Mouse (Mus musculus) liver, embryonic 15.5 days (tissue): Measurements from ENCODE around the gene Pla2g3. TPM values are rescaled to one million over a fixed set of nuclear protein-coding genes. Genes with fewer than 3 reads are reported as not detected.

Source experiments
- ATAC-seq: fragments of 200-750 bp; cut with Nextera tagmentation; 2 replicates; pipeline ENCODE4 v1.8.0; 2017; ENCODE audit warnings: moderate number of reproducible peaks, mild to moderate bottlenecking, moderate library complexity; ENCODE audit not compliant: insufficient read depth
- H3K27ac ChIP-seq: fragments of 300-500 bp; sonication (generic); replicated peaks from 2 replicates; pipeline ENCODE4 v1.5.1; 2015; ENCODE audit warnings: mild to moderate bottlenecking, inconsistent platforms
- H3K27me3 ChIP-seq: fragments of 300-500 bp; sonication (generic); 2 replicates; pipeline ENCODE4 v1.6.1; 2015; ENCODE audit warnings: mild to moderate bottlenecking, inconsistent platforms
- H3K36me3 ChIP-seq: fragments of 300-500 bp; sonication (generic); replicated peaks from 2 replicates; pipeline ENCODE4 v1.6.1; 2015; ENCODE audit warnings: moderate library complexity, mild to moderate bottlenecking, inconsistent platforms
- H3K4me1 ChIP-seq: fragments of 300-500 bp; sonication (generic); replicated peaks from 2 replicates; pipeline ENCODE4 v1.6.1; 2015; ENCODE audit warnings: inconsistent platforms
- H3K4me2 ChIP-seq: fragments of 300-500 bp; sonication (generic); 2 replicates; pipeline ENCODE4 v1.6.1; 2015; ENCODE audit warnings: moderate library complexity, mild to moderate bottlenecking, inconsistent platforms
- H3K4me3 ChIP-seq: fragments of 300-500 bp; sonication (generic); replicated peaks from 2 replicates; pipeline ENCODE4 v1.5.1; 2015; ENCODE audit warnings: mild to moderate bottlenecking, inconsistent platforms
- H3K9ac ChIP-seq: fragments of 300-500 bp; sonication (generic); 2 replicates; pipeline ENCODE4 v1.6.1; 2015; ENCODE audit warnings: moderate library complexity, mild to moderate bottlenecking, inconsistent platforms
- H3K9me3 ChIP-seq: fragments of 300-500 bp; sonication (generic); replicated peaks from 2 replicates; pipeline ENCODE4 v1.6.1; 2016; ENCODE audit warnings: inconsistent platforms
- WGBS: fragments of 180-500 bp; shearing (Covaris S2); methylation state at CpG from one replicate; pipeline ENCODE4 v1.1.7; 2015; ENCODE audit warnings: mixed read lengths; ENCODE audit not compliant: insufficient replicate concordance; 5-methylcytosine and 5-hydroxymethylcytosine counted together
- polyA plus RNA-seq: library from polyadenylated mRNA; unstranded; fragments of >200 nt; fragmentation: Nextera tagmentation; extraction: Ambion mirVana; gene quantifications from 2 replicates; pipeline ENCODE4 v1.2.1, GENCODE M21; 2015

Gene Pla2g3
- polyA plus RNA-seq, 1 experiment from 2014 or later: 0.06 TPM

DNA sequence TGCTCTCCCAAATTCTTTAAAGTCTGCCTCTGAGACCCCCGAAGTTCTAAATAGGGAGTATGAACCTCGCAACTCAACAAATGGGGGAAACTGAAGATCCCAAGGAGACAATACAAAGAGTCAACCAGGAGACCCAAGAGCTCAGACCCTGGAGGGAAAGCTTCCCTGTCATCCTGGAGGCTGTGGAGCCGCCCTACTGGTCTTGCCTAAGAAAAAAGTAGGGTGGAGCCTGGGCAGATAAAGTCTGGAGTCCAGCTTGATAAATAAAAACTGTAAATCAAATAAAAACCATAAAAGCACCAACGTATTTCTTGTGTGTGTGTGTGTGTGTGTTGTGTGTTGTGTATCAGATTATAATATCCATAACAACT, 51.7 kb downstream of the Pla2g3 start:
- Histone ChIP-seq H3K9me3 (no peaks in the 10 kb centered on the region), H3K27ac (no peak overlapping the region), H3K4me2 (peak overlapping the region; percentile 77), H3K36me3 (no peaks in the 10 kb centered on the region), H3K4me3 (peak overlapping the region; percentile 63), H3K27me3 (no peaks in the 10 kb centered on the region), H3K9ac (0 out of 2 replicates have a peak overlapping the region, but pooled peaks have one; percentile 21), H3K4me1 (peaks cover 40% of the 10 kb centered on the region)
- 43% methylated on average over 4 of the region's 4 CpGs for WGBS
- no peak for ATAC-seq

DNA sequence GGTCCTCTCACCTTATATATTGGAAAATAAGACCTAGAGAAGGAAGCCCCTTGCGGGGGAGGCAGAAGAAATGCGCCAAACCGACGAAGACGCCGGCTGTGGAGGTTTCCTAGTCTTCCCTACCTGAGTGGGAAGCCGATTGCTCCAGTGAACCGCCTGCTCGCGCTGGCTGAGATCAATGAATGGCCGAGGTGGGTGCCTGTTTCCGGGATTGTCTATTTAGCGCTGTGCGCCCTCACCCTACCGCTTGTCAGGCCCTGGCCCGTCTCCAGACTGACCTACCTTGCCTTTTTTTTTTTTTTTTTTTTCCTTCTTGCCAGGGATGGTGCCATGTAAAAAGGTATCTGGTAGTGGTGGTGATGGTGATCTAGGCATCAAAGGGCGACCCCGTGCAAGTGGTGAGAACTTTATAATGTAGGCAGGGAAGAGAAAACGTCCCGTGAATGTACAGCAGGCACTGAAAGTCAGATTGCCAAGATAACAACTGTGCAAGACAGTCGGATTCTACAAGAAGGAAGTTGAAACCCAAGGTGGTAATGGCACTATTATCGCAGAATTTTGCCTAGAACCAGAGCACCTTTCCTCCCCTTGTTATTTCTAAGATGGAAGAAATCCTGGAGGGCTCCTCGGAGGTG, 52.5 kb downstream of the Pla2g3 start, which contains the start of gene Smtn:
Gene Smtn, minus strand, starts transcription at position 162 of the 635 bp plus-strand sequence.
- Histone ChIP-seq H3K4me3 (peak within 1 kb of the TSS; percentile 63), H3K4me1 (peaks cover 36% of the 10 kb centered on the region), H3K27me3 (no peaks in the 10 kb centered on the region), H3K9me3 (no peaks in the 10 kb centered on the region), H3K4me2 (peak within 1 kb of the TSS; percentile 77), H3K9ac (0 out of 2 replicates have a peak within 1 kb of the TSS, but pooled peaks have one; percentile 21), H3K27ac (no peak within 1 kb of the TSS), H3K36me3 (no peaks in the 10 kb centered on the region)
- no peak for ATAC-seq
- WGBS: 74% methylated on average over 23 of the region's 23 CpGs

DNA sequence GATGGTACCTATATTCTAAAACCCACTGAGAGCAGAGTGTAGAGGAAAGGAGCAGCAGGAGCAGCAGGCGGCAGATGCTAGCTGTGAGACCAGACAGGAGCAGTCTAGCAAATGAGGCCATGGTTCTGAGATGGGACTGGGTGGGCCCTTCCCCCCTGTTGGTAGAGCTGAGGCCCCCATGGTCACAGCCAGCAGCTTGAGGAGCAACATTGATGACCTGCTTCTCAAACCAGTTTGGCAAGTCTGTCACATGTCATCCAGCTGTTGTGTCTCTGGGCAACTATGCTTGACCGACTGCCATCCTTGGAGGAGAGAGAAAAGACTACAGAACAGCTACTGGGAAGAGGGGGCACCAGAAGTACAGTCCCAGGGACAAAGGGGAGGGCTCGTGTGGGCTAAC, 53.8 kb downstream of the Pla2g3 start:
- no peak for ATAC-seq

DNA sequence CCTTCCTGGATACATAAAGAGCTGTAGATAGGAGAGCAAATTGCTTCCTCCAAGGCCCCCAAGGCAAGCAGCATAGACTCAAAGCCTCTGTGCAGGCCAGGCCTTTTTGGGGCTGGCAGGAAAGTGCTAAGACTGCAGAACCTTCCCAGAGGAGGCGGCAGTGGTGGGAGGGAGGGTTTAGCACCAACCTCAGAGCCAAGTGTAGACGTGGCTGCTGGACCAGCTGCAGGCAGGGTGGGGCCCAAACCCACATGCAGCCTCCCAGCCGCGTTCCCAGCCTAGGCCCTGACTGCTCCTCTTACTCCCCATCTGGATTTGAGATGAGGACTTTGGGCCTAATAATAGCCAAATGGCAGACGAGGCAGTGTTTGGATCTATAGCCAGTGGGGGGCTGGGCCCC, 54.9 kb downstream of the Pla2g3 start:
- Histone ChIP-seq H3K4me2 (no peak overlapping the region), H3K36me3 (no peaks in the 10 kb centered on the region), H3K9ac (no peak overlapping the region), H3K27me3 (no peaks in the 10 kb centered on the region), H3K27ac (no peak overlapping the region), H3K4me3 (no peak overlapping the region), H3K9me3 (no peaks in the 10 kb centered on the region), H3K4me1 (peaks cover 25% of the 10 kb centered on the region)
- no peak for ATAC-seq
- WGBS: 38% methylated on average over 5 of the region's 5 CpGs

More for the DNA sequence above, 53.8 kb downstream of the Pla2g3 start:
- Histone ChIP-seq H3K27ac (no peak overlapping the region), H3K9ac (no peak overlapping the region), H3K4me3 (no peak overlapping the region), H3K4me2 (no peak overlapping the region), H3K27me3 (no peaks in the 10 kb centered on the region), H3K36me3 (no peaks in the 10 kb centered on the region), H3K9me3 (no peaks in the 10 kb centered on the region), H3K4me1 (peaks cover 30% of the 10 kb centered on the region)
- 57% methylated on average over 3 of the region's 3 CpGs for WGBS

DNA sequence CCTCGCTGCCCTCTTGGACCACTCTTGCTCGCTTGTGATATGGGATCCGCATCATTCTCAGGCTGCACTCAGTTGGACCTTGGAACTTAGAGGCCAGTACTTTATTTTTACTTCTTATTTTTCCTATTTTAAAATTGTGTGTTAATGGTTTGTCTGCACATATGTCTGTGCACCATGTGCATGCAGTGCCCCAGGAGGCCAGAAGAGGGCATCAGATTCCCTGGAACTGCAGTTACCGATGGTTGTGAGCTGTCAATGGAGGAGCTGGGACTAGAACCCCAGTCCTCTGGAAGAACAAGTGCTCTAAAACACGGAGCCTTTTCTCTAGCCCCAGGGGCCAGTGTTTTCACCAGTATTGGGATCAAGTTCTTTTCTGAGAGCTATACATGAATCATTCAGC, 56.3 kb downstream of the Pla2g3 start:
- 81% methylated on average over 5 of the region's 5 CpGs for WGBS
- Histone ChIP-seq H3K27me3 (no peaks in the 10 kb centered on the region), H3K36me3 (no peaks in the 10 kb centered on the region), H3K27ac (no peak overlapping the region), H3K4me2 (no peak overlapping the region), H3K4me3 (no peak overlapping the region), H3K9ac (no peak overlapping the region), H3K4me1 (peaks cover 11% of the 10 kb centered on the region), H3K9me3 (no peaks in the 10 kb centered on the region)
- ATAC-seq: no peak

DNA sequence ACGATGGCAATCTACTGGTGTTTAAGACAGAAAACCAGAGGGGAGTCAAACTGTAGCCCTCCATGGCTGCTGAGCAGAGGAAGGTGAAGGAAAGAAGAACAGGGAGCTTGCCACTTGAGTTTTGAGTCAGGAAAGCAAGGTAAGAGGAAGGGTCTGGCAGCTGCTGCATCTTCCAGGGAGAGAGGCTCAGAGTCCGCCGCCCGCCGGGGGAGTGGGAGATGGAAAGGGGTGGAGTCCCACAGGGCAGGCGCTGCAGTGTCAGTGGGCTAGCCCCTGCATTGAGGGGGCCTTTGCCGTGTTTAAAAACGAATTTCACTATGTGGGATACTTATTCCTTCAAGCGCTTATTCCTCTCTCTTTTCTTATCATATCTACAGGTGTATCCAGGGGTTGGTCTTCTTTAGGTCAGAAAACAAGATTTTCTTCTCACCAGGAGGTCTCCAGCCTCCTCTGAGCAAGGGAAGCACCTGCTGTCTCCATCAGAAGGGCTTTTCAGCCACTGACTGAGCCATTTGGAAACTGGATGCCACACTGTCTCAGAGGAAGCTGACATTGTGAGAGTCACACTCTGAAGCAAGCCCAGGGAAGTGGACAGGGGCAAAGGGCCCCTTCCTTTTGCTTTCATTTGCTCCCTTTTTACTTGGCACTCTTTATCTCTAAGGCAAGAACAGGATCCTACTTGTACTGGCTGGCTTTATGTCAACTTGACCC, 57.6 kb downstream of the Pla2g3 start:
- Histone ChIP-seq H3K27ac (0 out of 2 replicates have a peak overlapping the region, but pooled peaks have one; percentile 31), H3K4me2 (0 out of 2 replicates have a peak overlapping the region, but pooled peaks have one; percentile 10), H3K4me1 (peaks cover 6% of the 10 kb centered on the region; the same call in 1 of the 2 replicates), H3K4me3 (no peak overlapping the region), H3K9ac (no peak overlapping the region), H3K36me3 (no peaks in the 10 kb centered on the region), H3K9me3 (no peaks in the 10 kb centered on the region), H3K27me3 (no peaks in the 10 kb centered on the region)
- 25% methylated on average over 9 of the region's 9 CpGs for WGBS
- ATAC-seq: no peak

DNA sequence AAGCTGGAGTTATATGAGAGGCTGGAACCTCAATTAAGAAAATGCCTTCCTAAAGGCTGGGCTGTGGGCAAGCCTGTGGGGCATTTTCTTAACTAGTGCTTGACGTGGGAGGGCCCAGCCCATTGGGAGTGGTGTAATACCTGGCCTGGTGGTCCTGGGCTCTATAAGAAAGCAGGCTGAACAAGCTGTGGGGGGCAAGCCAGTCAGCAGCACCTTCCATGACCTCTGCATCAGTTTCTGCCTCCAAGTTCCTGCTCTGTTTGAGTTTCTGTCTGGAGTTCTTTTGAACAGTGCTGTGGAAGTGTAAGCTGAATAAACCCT, 58.1 kb downstream of the Pla2g3 start:
- no peaks in the 10 kb centered on the region for H3K9me3 ChIP-seq
- no peaks in the 10 kb centered on the region for H3K36me3 ChIP-seq
- no peaks in the 10 kb centered on the region for H3K27me3 ChIP-seq
- H3K27ac ChIP-seq: 0 out of 2 replicates have a peak overlapping the region, but pooled peaks have one; percentile 31
- H3K4me3 ChIP-seq: no peak overlapping the region
- WGBS: 11% methylated on average over 1 of the region's 1 CpGs
- ATAC-seq: no peak
- 0 out of 2 replicates have a peak overlapping the region, but pooled peaks have one; percentile 10 for H3K4me2 ChIP-seq
- no peak overlapping the region for H3K9ac ChIP-seq
- peaks cover 6% of the 10 kb centered on the region; the same call in 1 of the 2 replicates for H3K4me1 ChIP-seq

DNA sequence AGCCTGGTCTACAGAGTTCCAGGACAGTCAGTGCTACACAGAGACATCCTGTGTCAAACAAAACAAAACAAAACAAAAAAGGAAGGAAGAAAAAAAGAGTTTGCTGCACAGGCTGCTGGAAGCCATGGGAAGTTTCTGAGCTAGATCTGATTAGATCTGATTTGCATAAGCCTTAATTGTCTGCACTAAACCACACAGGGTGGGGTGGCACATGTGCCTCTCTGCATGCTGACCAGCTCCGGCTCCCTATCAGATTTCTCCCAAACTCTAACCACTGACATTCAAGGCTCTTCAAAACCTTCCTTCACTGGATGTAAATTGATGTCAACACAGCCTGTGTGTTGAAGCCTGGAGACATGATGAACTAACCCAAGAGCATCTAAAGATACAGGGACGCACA, 59.0 kb downstream of the Pla2g3 start:
- Histone ChIP-seq H3K27ac (no peak overlapping the region), H3K36me3 (no peaks in the 10 kb centered on the region), H3K4me2 (no peak overlapping the region), H3K9me3 (no peaks in the 10 kb centered on the region), H3K9ac (no peak overlapping the region), H3K27me3 (no peaks in the 10 kb centered on the region), H3K4me3 (no peak overlapping the region), H3K4me1 (peaks cover 6% of the 10 kb centered on the region; the same call in 1 of the 2 replicates)
- 47% methylated on average over 2 of the region's 2 CpGs for WGBS
- no peak for ATAC-seq

DNA sequence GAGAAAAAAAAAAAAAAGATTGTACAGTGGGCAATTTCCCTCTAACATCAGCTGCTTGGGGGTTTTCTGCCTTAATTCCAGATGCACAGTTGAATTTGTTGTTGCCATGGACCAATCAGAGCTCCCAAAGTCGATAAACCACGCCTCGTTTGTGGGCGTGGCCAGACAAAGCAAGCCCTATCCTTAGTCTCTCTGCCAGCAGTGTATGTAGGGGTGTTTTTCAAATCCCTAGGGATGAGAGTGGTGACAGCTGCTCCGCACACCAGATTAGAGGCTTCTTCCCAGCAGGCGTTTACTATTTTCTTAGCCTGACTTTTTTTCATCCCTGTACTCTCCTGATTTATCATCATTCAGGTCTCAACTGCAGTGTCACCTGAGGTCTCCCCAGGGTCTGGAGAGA, 59.9 kb downstream of the Pla2g3 start:
- WGBS: 38% methylated on average over 6 of the region's 6 CpGs
- H3K9ac ChIP-seq: no peak overlapping the region
- no peak overlapping the region for H3K4me3 ChIP-seq
- H3K9me3 ChIP-seq: no peaks in the 10 kb centered on the region
- no peaks in the 10 kb centered on the region for H3K36me3 ChIP-seq
- H3K4me1 ChIP-seq: peaks cover 6% of the 10 kb centered on the region; the same call in 1 of the 2 replicates
- H3K27me3 ChIP-seq: no peaks in the 10 kb centered on the region
- H3K27ac ChIP-seq: no peak overlapping the region
- ATAC-seq: no peak
- H3K4me2 ChIP-seq: no peak overlapping the region

DNA sequence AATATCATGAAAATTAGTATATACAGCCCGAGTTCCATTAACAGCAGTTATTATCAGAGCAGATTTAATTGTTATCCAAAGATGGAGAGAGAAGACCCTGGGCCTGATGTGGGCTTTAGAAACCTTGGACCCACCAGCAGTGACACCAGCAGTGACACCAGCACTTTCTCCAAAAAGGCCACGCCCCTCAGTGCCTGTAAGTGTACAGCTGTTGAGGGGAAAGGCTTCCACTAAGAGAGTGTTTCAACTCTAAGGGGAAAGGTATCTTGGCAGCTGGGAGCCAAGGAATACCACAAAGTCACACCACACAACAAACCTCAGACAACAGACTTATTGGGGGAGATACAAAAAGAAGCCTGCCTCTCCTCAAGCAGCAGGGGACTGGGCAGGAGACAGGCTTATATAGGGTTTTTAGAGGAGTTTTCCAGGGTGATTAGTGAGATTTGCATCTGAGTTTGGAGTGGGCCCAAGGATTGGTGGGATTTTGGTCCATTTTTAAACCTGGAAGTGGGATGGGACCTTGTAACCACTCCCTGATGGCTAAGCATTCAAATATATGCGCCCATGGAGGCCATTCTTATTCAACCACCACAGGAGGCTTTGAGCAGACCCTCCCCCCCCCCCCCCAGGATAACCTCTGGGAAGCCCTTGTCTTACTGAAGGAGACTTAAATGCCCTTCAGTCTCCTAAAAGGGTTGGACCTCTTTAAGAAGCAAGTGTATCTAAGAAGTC, 60.6 kb downstream of the Pla2g3 start:
- H3K4me1 ChIP-seq: peaks cover 6% of the 10 kb centered on the region; the same call in 1 of the 2 replicates
- no peak overlapping the region for H3K9ac ChIP-seq
- no peak overlapping the region for H3K27ac ChIP-seq
- ATAC-seq: no peak
- 49% methylated on average over 3 of the region's 3 CpGs for WGBS
- no peak overlapping the region for H3K4me3 ChIP-seq
- H3K9me3 ChIP-seq: no peaks in the 10 kb centered on the region
- no peak overlapping the region for H3K4me2 ChIP-seq
- no peaks in the 10 kb centered on the region for H3K27me3 ChIP-seq
- H3K36me3 ChIP-seq: no peaks in the 10 kb centered on the region
